Mouse (Mus musculus): Measurements from ENCODE around the gene Aip. TPM values are rescaled to one million over a fixed set of nuclear protein-coding genes. Genes with fewer than 3 reads are reported as not detected.

The Aip gene
- polyA plus RNA-seq, 1 experiment from 2014 or later = 81.9 TPM

DNA sequence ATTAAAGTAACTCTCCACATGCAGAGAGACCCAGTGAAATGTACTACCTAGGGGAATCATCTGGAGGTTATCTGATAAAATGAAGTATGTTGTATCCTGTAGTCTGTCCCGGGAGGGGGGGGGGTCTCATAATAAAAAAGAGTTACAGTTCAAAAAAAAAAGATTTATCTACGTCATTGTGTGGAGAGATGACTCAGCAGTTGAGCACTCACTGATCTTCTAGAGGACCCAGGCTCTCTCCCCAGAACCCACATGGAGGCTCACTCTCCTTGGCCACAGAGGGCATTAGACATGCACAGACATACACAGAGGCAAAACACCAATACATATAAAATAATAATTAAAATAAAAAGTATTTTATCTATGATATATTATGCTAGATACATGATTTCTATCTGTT is 34.3 kb downstream of the Aip start:
- Histone ChIP-seq H3K4me3 (ENCODE audit: low read depth, low read length) (no peak overlapping the region), H3K27me3 (replicated peaks; ENCODE audit: control insufficient read depth, insufficient read depth, low read length) (no peaks in the 10 kb centered on the region), H3K9me3 (ENCODE audit: control insufficient read depth, low read length) (no peaks in the 10 kb centered on the region), H3K36me3 (ENCODE audit: control insufficient read depth, insufficient read depth, low read length) (no peaks in the 10 kb centered on the region), H3K4me2 (ENCODE audit: low read depth, low read length) (no peak overlapping the region), H3K4me1 (ENCODE audit: control insufficient read depth, insufficient read depth, low read length) (no peaks in the 10 kb centered on the region), H3K27ac (replicated peaks; ENCODE audit: low read depth, low read length) (no peak overlapping the region), H3K9ac (ENCODE audit: low read depth, low read length) (no peak overlapping the region)
- DNase-seq (ENCODE audit: low spot score) (no peak), ATAC-seq (ENCODE audit: low read depth) (no peak)
- 58% methylated on average over 2 of the region's 2 CpGs for WGBS

- Histone ChIP-seq H3K27me3 (replicated peaks; ENCODE audit: control insufficient read depth, insufficient read depth, low read length) (no peaks in the 10 kb centered on the region), H3K4me2 (ENCODE audit: low read depth, low read length) (no peak overlapping the region), H3K4me1 (ENCODE audit: control insufficient read depth, insufficient read depth, low read length) (no peaks in the 10 kb centered on the region), H3K27ac (replicated peaks; ENCODE audit: low read depth, low read length) (no peak overlapping the region), H3K4me3 (ENCODE audit: low read depth, low read length) (no peak overlapping the region), H3K36me3 (ENCODE audit: control insufficient read depth, insufficient read depth, low read length) (no peaks in the 10 kb centered on the region), H3K9ac (ENCODE audit: low read depth, low read length) (no peak overlapping the region), H3K9me3 (ENCODE audit: control insufficient read depth, low read length) (no peaks in the 10 kb centered on the region)
- DNase-seq (ENCODE audit: low spot score) (no peak), ATAC-seq (ENCODE audit: low read depth) (no peak)
- WGBS = 82% methylated on average over 3 of the region's 3 CpGs
These were observed 35.2 kb downstream of the Aip start for GRCm38 (mm10) chr19:4090446-4090845.

DNA sequence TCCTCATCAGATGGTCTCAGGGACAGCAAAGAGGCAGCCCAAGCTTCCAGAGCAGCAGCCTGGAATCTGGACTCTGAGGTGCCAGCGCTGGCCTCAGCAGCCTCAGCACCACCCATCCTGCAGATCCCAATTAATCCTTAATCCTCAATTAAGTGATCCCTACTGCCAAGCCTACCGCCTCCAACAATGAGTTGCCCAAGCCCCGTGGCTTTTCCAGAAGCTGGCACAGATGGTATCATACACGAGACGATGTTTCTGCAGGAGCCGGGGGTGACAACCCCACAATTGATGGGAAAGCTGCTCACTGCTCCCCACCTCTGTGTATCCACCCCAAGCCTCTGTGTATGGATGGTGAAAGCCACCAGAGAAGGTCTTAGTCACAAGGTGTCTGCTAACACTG is 36.5 kb downstream of the Aip start:
- WGBS = 69% methylated on average over 6 of the region's 6 CpGs
- Histone ChIP-seq H3K4me3 (ENCODE audit: low read depth, low read length) (no peak overlapping the region), H3K4me1 (ENCODE audit: control insufficient read depth, insufficient read depth, low read length) (no peaks in the 10 kb centered on the region), H3K27me3 (replicated peaks; ENCODE audit: control insufficient read depth, insufficient read depth, low read length) (no peaks in the 10 kb centered on the region), H3K9me3 (ENCODE audit: control insufficient read depth, low read length) (no peaks in the 10 kb centered on the region), H3K36me3 (ENCODE audit: control insufficient read depth, insufficient read depth, low read length) (no peaks in the 10 kb centered on the region), H3K9ac (ENCODE audit: low read depth, low read length) (no peak overlapping the region), H3K4me2 (ENCODE audit: low read depth, low read length) (no peak overlapping the region), H3K27ac (replicated peaks; ENCODE audit: low read depth, low read length) (no peak overlapping the region)
- DNase-seq (ENCODE audit: low spot score) = no peak
- ATAC-seq (ENCODE audit: low read depth) = no peak

DNA sequence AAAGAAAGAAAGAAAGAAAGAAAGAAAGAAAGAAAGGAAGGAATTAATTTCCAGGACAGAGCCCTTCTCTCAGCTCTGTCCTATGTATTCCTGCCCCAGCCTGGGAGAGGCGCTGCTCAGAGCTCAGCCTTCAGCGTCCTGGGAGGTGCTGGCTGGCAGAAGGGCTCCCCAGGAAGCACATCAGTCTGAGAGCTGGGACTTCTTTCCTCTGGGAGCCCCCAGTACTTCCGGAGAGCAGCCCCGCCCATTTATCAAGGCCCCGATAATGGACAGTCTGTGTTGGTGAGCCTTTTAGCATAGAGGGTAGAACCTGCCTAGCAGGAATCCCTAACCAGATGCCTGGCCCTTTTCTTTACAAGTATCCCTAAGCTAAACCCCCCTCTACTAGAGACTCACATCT is 37.5 kb downstream of the Aip start:
- no peak overlapping the region for H3K4me2 ChIP-seq (ENCODE audit: low read depth, low read length)
- no peak for ATAC-seq (ENCODE audit: low read depth)
- no peaks in the 10 kb centered on the region for H3K9me3 ChIP-seq (ENCODE audit: control insufficient read depth, low read length)
- H3K4me1 ChIP-seq (ENCODE audit: control insufficient read depth, insufficient read depth, low read length) = no peaks in the 10 kb centered on the region
- H3K27ac ChIP-seq (replicated peaks; ENCODE audit: low read depth, low read length) = no peak overlapping the region
- H3K27me3 ChIP-seq (replicated peaks; ENCODE audit: control insufficient read depth, insufficient read depth, low read length) = no peaks in the 10 kb centered on the region
- no peak overlapping the region for H3K4me3 ChIP-seq (ENCODE audit: low read depth, low read length)
- no peak for DNase-seq (ENCODE audit: low spot score)
- H3K36me3 ChIP-seq (ENCODE audit: control insufficient read depth, insufficient read depth, low read length) = no peaks in the 10 kb centered on the region
- WGBS = 45% methylated on average over 5 of the region's 5 CpGs
- no peak overlapping the region for H3K9ac ChIP-seq (ENCODE audit: low read depth, low read length)

DNA sequence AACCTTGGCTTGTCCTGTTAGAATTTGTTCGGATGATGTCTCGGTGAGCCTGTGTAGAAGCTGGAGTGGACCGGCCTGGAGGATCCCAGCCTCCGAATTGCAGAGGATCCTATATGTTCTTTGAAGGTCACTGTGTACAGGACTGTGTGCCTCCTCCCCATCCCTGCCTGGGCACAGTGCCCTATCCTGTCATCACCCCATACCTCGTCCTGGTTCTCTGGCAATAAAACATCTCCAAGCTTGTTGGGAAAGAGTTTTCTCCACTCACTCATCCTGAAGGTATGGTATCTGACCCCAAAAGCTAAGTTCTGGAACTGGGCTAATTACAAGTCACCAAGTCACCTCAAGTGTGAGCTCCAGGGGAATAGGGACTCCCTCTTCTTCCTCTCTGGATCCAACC is 38.6 kb downstream of the Aip start:
- Histone ChIP-seq H3K4me2 (ENCODE audit: low read depth, low read length) (no peak overlapping the region), H3K9me3 (ENCODE audit: control insufficient read depth, low read length) (no peaks in the 10 kb centered on the region), H3K9ac (ENCODE audit: low read depth, low read length) (no peak overlapping the region), H3K4me3 (ENCODE audit: low read depth, low read length) (no peak overlapping the region), H3K27me3 (replicated peaks; ENCODE audit: control insufficient read depth, insufficient read depth, low read length) (no peaks in the 10 kb centered on the region), H3K27ac (replicated peaks; ENCODE audit: low read depth, low read length) (no peak overlapping the region), H3K36me3 (ENCODE audit: control insufficient read depth, insufficient read depth, low read length) (no peaks in the 10 kb centered on the region), H3K4me1 (ENCODE audit: control insufficient read depth, insufficient read depth, low read length) (no peaks in the 10 kb centered on the region)
- DNase-seq (ENCODE audit: low spot score) (no peak), ATAC-seq (ENCODE audit: low read depth) (no peak)
- 93% methylated on average over 5 of the region's 5 CpGs for WGBS

DNA sequence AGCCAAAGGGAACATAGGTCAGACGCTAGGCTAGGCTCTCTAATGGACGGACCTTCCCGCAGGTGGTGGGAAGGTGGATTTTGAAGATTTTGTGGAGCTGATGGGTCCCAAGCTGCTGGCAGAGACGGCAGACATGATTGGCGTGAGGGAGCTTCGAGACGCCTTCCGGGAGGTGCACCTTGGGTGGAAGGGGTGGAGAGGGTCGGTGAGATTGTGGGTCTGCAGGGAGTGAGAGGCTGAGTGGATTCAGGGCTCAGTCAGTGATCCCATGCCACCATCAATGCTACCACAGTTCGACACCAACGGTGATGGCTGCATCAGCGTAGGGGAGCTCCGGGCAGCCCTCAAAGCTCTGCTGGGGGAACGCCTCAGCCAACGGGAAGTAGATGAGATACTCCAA is 39.5 kb downstream of the Aip start:
- H3K4me3 ChIP-seq (ENCODE audit: low read depth, low read length) = no peak overlapping the region
- no peaks in the 10 kb centered on the region for H3K4me1 ChIP-seq (ENCODE audit: control insufficient read depth, insufficient read depth, low read length)
- no peak overlapping the region for H3K4me2 ChIP-seq (ENCODE audit: low read depth, low read length)
- no peaks in the 10 kb centered on the region for H3K9me3 ChIP-seq (ENCODE audit: control insufficient read depth, low read length)
- WGBS = 84% methylated on average over 15 of the region's 15 CpGs
- H3K27me3 ChIP-seq (replicated peaks; ENCODE audit: control insufficient read depth, insufficient read depth, low read length) = no peaks in the 10 kb centered on the region
- ATAC-seq (ENCODE audit: low read depth) (no peak), DNase-seq (ENCODE audit: low spot score) (no peak)
- no peak overlapping the region for H3K27ac ChIP-seq (replicated peaks; ENCODE audit: low read depth, low read length)
- no peaks in the 10 kb centered on the region for H3K36me3 ChIP-seq (ENCODE audit: control insufficient read depth, insufficient read depth, low read length)
- no peak overlapping the region for H3K9ac ChIP-seq (ENCODE audit: low read depth, low read length)

- ATAC-seq (ENCODE audit: low read depth) (no peak), DNase-seq (ENCODE audit: low spot score) (no peak)
- 100% methylated on average over 1 of the region's 1 CpGs for WGBS
- Histone ChIP-seq H3K4me2 (ENCODE audit: low read depth, low read length) (no peak overlapping the region), H3K4me3 (ENCODE audit: low read depth, low read length) (no peak overlapping the region), H3K27ac (replicated peaks; ENCODE audit: low read depth, low read length) (no peak overlapping the region), H3K9ac (ENCODE audit: low read depth, low read length) (no peak overlapping the region), H3K36me3 (ENCODE audit: control insufficient read depth, insufficient read depth, low read length) (no peaks in the 10 kb centered on the region), H3K4me1 (ENCODE audit: control insufficient read depth, insufficient read depth, low read length) (no peaks in the 10 kb centered on the region), H3K9me3 (ENCODE audit: control insufficient read depth, low read length) (no peaks in the 10 kb centered on the region), H3K27me3 (replicated peaks; ENCODE audit: control insufficient read depth, insufficient read depth, low read length) (no peaks in the 10 kb centered on the region)
These were observed 40.7 kb downstream of the Aip start for GRCm38 (mm10) chr19:4084984-4085383.

DNA sequence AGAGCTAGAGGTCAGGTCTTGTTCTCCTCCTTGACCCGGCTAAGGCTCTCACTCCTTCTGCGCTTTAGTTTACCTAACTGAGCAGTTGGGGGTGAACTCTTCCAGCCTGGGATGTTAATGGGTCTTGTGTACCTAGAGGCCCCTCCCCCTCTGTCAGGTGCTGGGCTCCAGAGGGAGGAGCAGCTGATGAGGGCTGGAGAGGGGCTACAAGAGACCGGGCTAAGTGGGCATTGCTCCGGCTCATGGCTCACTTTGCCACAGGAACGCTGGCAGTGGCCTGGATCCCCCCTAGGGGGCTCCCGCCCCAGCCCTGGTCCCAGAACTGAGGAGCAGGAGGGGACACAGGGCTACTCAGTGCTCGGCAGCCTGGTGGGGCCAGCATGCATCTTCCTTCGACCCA is 41.8 kb downstream of the Aip start:
- no peak overlapping the region for H3K4me2 ChIP-seq (ENCODE audit: low read depth, low read length)
- H3K4me3 ChIP-seq (ENCODE audit: low read depth, low read length) = no peak overlapping the region
- DNase-seq (ENCODE audit: low spot score) (no peak), ATAC-seq (ENCODE audit: low read depth) (no peak)
- no peak overlapping the region for H3K27ac ChIP-seq (replicated peaks; ENCODE audit: low read depth, low read length)
- H3K9ac ChIP-seq (ENCODE audit: low read depth, low read length) = no peak overlapping the region
- no peaks in the 10 kb centered on the region for H3K4me1 ChIP-seq (ENCODE audit: control insufficient read depth, insufficient read depth, low read length)
- H3K9me3 ChIP-seq (ENCODE audit: control insufficient read depth, low read length) = no peaks in the 10 kb centered on the region
- no peaks in the 10 kb centered on the region for H3K36me3 ChIP-seq (ENCODE audit: control insufficient read depth, insufficient read depth, low read length)
- 32% methylated on average over 7 of the region's 8 CpGs for WGBS
- no peaks in the 10 kb centered on the region for H3K27me3 ChIP-seq (replicated peaks; ENCODE audit: control insufficient read depth, insufficient read depth, low read length)

DNA sequence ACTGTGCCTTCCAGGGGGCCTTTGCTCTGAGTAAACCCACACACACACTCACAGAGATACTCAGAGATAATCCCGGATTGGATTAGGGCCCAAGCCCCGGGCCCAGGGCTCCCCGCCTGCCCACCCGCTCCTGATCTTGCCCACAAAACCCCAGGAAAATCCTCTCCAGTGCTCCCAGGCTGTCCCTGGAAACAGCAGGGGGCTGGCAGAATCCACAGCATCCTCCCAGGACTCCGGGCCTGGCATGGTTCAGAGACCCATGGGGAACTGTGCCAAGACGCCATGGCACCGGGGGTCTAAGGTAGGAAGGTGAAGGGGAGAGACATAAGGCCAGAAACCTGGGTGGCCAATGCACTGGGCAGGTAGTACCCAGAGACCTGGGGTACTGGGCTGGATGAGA is 42.3 kb downstream of the Aip start:
- Histone ChIP-seq H3K9me3 (ENCODE audit: control insufficient read depth, low read length) (no peaks in the 10 kb centered on the region), H3K9ac (ENCODE audit: low read depth, low read length) (0 out of 2 replicates have a peak overlapping the region, but pooled peaks have one; percentile 11)
- DNase-seq (ENCODE audit: low spot score) = no peak

More for the DNA sequence above, 42.3 kb downstream of the Aip start:
- Histone ChIP-seq H3K4me1 (ENCODE audit: control insufficient read depth, insufficient read depth, low read length) (no peaks in the 10 kb centered on the region), H3K36me3 (ENCODE audit: control insufficient read depth, insufficient read depth, low read length) (no peaks in the 10 kb centered on the region), H3K27ac (replicated peaks; ENCODE audit: low read depth, low read length) (no peak overlapping the region), H3K27me3 (replicated peaks; ENCODE audit: control insufficient read depth, insufficient read depth, low read length) (no peaks in the 10 kb centered on the region), H3K4me2 (ENCODE audit: low read depth, low read length) (no peak overlapping the region), H3K4me3 (ENCODE audit: low read depth, low read length) (no peak overlapping the region)
- no peak for ATAC-seq (ENCODE audit: low read depth)
- whole genome bisulfite sequencing = 84% methylated on average over 7 of the region's 7 CpGs
